Mouse (Mus musculus): ENCODE data around the gene Il1rapl2.

GRCm38 (mm10) chrX:138449856-138450255 is 879.4 kb downstream of the Il1rapl2 start:
- no peak for TF ChIP-seq CTCF (IDR thresholded peaks at IDR 0.05; ENCODE audit: borderline replicate concordance, insufficient read depth, low read depth, low read length)
- TF ChIP-seq POLR2A (IDR thresholded peaks at IDR 0.05; ENCODE audit: borderline replicate concordance, insufficient read depth, low read length) = no peak
